Mouse (Mus musculus): ENCODE data around the gene Tex22.

Tex22 gene

DNA sequence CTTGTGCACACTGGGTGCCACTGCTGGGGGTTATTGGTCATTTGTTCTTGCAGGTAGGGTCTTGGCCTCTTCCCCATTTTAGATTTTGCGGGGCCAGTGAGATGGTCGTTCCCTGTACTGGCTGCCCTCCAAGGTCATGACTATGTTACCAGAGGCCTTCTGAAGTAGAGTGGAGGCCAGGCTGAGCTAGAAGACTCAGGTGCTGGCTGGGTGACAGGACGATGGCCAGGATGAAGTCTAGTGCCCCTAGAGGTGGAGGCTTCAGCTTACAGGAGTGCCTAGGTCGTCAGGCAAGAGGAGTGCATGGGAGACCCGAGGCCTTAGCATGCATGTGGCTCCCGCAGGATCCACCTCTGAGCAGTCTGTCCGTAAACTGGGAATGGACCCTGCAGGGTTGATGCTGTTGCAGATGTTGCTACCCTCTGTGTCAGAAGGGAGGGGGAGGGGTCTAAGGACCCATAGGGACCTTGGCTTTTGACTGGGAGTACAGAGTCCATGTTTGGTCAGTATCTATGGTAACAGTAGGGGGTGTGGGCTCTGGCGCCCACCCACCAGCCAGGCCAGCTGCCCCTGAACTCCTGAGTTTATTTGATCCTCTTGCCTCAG lies 29.6 kb downstream of the Tex22 start:
- peak; percentile 31 for DNase-seq

GRCm38 (mm10) chr12:113106386-113106785 lies 32.1 kb downstream of the Tex22 start:
- DNase-seq, result no peak

DNA sequence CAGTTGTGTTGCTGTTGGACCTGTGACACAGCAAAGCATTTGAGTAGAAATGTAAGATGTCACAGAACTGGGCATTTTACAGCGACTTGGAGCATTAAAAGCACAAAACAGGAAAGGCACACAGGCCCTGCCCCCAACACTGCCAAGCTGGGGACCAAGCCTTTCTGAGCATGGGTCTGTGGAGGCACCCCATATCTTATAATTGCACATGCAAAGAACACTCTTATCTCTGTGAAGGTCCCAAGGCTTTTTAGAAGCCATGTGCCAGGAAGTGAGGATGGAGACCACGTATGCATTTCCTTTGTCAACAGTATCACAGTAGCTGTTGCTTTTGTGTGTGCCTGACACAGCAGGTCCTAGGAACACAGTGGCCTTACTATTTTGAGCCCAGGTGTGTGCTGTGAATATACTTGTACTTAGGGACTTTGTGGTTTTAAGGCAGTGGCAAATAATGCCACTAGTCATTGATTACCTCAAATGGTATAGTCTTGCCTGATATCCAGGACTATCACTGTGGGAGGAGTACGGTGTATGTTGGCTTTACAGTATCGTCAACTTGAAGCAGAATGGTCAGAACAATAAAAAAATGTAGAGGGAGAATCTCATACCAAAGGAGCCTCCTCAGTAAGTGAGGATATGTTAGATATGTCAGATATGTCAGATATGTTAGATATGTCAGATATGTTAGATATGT lies 33.3 kb downstream of the Tex22 start:
- DNase-seq, result no peak

GRCm38 (mm10) chr12:113108528-113109283 lies 34.4 kb downstream of the Tex22 start:
- DNase-seq, result no peak

DNA sequence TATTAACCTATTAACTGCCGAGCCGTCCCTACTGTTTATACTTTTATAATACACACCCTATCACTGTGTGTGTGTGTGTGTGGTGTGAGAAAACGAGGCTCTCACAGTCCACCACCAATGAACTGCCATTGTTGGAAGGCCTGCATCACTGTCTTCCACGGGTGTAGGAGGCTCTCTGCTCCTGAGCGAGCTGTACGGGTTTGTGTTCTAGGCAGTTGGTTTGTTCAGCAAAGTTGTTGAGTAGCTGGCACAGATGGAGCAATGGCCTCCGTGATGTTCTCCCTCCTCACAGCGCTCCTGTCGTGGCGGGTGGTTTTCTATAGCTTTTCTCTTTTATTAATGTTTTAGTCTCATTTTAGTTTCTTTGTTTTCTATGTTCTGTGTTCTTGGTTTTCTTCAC lies 35.5 kb downstream of the Tex22 start:
- no peak for DNase-seq

DNA sequence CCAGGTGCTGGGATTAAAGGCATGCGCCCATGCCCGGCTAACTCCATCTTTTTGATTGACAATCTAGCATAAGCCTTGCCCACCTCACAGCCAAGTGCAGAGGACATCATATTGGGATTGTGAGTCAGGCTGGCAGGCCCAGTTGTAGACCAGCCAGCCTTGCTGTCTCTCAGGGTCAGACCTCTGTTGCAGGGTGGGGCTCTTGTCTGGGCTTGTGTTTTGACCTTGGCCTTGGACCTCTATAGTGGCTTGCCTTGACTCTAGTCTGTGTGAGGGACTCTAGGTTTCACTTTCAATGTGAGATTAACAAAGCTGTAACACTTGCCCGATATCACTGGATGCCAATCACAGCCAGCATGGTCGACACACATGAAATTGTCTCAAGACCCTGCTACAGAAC lies 39.8 kb downstream of the Tex22 start:
- no peak for DNase-seq

DNA sequence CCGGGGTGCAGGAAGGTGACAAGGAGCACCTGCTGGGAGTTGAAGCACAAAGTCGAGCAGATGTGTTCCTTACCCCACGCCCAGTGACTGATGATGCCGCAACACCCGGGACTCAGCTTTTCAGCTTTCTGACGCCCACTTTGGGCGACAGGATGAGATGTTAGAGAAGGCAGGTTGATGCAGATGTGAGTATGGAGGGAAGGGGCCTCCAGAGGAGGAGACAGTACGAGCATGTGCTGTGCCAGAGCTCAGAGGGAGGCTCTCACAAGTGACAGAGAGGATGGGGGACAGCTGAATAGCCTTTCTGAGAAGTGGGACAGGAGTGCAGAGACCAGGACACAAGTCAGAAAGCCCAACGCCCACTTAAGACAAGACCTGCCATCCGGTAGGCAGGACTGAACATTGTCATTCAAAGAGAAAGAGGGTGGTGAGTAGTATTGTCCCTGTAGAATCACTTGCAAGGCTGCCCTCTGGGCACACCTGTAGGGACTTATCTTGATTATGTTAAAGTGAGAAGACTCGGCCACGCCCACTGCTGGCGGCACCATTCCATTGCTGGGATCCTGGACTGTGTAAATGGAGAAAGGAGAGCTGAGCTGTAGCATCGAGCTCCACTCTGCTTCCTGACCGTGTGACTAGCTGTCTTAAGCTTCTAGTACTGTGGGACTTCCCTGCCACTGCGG lies 40.7 kb downstream of the Tex22 start:
- no peak for DNase-seq

GRCm38 (mm10) chr12:113119516-113120410 lies 45.5 kb downstream of the Tex22 start:
- DNase-seq, result peak; percentile 81

GRCm38 (mm10) chr12:113124726-113125125 lies 50.4 kb downstream of the Tex22 start:
- no peak for DNase-seq

DNA sequence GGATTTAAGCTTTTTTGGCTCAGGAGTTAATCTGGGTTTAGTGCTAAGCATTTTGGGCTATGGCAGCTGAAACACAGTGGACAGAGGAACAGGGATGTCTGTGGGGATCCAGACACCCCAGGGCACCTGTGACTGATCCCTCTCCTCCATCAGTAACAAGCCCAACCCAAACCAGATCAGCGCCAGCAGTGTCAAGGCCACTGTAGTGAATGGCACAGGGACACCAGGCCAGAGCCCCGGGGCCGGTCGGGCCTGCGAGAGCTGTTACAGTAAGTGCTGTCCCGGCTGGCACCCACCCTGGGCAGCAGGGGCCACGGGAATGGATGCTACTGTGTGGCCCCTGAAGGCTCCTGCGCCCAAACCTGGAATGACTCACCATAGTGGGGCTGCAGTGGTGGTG lies 56.4 kb downstream of the Tex22 start:
- DNase-seq, result no peak

- no peak for DNase-seq
Observed at GRCm38 (mm10) chr12:113131601-113132000, 57.3 kb downstream of the Tex22 start.

GRCm38 (mm10) chr12:113132567-113132966 lies 58.3 kb downstream of the Tex22 start:
- DNase-seq, result peak; percentile 56

DNA sequence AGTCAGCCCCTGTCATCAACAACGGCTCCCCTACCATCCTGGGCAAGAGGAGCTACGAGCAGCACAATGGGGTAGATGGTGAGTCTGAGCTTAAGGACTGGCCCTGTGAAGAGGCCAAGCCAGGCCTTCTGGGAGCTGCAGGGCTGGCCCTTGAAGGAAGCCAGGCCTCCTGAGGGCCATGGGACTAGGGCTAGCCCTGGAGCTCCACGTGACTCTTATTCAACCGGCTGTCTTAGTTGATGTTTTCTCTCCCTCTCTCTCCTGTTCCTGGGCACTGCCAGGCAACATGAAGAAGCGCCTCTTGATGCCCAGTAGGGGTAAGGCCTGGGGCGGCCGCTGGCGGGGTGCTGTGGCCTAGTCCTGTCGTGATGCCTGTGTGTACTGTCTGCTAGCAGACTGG lies 59.0 kb downstream of the Tex22 start:
- no peak for DNase-seq

GRCm38 (mm10) chr12:113133861-113134403 lies 59.6 kb downstream of the Tex22 start:
- no peak for DNase-seq

GRCm38 (mm10) chr12:113134502-113134901 lies 60.2 kb downstream of the Tex22 start:
- no peak for DNase-seq

DNA sequence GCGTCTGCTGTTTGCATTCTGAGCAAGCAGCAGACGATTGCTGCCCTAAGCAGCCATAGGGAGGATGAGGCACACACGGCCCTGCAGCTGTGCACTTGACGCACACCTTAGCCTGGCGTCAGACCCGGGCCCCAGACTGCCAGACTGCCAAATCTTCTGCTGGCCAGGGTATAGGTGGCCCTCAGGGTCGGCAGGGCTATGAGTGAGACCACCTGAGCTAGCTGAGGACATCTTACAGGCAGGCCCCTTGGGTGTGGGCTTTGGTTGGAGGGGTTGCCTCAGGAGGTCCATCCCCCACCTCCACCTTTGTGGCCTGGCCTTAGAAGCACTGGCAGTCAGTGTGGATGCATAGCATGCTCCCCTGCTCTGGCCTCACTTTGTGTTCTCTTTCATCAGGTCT lies 61.1 kb downstream of the Tex22 start:
- DNase-seq, result no peak

DNA sequence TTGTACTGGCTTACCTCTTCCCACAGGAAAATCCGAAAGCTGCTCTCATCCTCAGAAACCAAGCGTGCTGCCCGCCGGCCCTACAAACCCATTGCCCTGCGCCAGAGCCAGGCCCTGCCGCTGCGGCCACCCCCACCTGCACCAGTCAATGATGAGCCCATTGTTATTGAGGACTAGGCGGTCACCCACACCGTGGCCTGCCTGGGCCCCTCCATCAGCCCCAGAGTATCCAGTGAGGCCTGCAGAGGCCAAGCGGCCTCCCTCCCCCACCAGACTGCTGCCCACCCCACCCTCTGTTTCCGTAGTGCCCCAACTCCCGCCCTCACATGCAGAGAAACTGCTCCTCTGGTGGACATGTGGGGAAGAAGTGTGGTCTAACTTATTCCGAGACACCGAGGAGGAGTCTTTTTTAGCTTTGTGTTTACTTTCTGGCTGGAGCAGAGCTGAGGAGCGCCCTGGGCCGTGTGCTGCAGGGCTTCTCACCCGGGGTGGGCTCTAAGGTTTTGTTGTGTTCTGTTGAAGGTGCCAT lies 62.3 kb downstream of the Tex22 start:
- no peak for DNase-seq

DNA sequence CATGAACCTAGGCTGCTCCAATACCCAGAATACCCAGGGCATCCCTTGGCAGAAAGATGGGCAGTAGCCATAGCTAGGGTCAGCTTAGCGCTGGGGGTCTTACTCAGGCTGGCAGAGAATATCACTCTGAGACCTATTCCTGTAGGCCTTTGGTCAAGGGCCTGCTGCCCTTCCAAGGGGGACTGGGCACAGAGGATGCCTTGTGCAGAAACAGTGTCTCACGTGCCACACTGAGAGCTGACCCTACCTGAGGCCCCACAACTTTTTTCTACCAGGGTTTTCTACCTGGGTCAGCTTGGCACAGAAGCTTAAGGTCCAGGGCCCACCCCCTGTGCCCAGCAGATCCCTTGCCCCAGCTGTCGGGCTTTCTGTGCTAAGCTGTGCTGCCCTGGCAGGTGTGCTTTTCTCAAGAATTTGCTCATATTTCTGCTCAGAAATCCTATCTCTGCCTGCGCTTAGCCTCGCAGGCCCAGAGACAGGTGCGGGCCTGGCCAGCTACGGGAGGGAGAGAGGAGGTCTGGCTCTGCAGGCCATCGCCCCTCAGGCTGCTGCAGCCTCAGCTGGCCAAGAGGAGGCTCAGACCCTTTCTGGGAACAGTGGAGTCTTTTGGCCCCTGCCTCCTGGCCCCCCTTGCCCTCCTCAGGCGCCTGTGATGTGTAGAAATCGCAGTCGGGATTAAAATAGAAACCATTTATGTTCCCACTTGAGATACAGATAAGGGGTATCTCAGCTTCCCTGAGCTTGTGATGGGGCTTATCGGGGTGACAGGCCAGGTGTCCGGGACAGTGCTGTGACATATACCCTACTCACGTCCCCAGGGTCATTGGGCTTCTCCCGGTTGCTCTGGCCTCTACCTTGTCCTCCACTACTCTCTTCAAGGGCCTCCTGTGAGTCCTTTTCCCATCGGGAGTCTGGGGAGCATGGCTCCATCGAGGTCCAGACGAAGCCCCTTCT lies 63.2 kb downstream of the Tex22 start:
- no peak for DNase-seq

DNA sequence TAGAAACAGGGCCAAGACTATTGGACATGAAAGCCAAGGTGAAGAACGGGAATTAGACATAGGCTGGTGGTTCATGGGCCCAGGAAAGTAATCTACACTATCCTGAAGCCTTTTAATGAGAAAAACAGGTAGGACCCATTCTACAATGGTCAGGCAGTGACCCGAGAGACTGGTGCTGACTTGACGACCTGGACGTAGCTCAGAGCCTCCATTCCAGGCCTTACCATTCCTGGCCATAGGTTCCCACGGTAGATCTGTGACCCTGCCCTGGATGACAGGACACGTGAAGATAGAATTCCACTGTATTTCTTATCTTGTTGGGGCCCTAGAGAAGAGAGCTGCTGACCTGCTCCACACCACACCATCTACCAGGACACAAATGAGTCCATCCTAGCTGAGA lies 64.0 kb downstream of the Tex22 start:
- DNase-seq, result no peak
